Mouse (Mus musculus): ENCODE measurements at regions not wholly inside any gene's neighbourhood (a gene's known extent, or its start where the extent isn't known, plus 50 kb on each side); places are given as distances from the start of the nearest gene placed in this dataset.

GRCm38 (mm10) chr4:24415048-24415447 lies 81.2 kb upstream of the Mms22l start:
- DNase-seq (ENCODE audit: low spot score), result no peak

- peak; percentile 72 for DNase-seq (ENCODE audit: low spot score)
Measured at GRCm38 (mm10) chr4:24429092-24429928, 66.9 kb upstream of the Mms22l start.

- DNase-seq (ENCODE audit: low spot score), result peak; percentile 28
Measured at GRCm38 (mm10) chr4:24429929-24430752, 66.1 kb upstream of the Mms22l start.

- DNase-seq (ENCODE audit: low spot score), result no peak
Measured at GRCm38 (mm10) chr4:24430753-24431072, 65.5 kb upstream of the Mms22l start.

- no peak for DNase-seq (ENCODE audit: low spot score)
Measured at GRCm38 (mm10) chr4:24437258-24437657, 59.0 kb upstream of the Mms22l start.

Measured in retina, embryonic 14.5 days (tissue).